Mouse (Mus musculus): ENCODE results near the gene Mcemp1. TPM values are rescaled to one million over a fixed set of nuclear protein-coding genes. Genes with fewer than 3 reads are reported as not detected.

Mcemp1 gene
- not detected in 2 replicates for polyA plus RNA-seq (2011; ENCODE audit: insufficient read length, low read depth, missing spikeins)

- Histone ChIP-seq H3K27ac (ENCODE audit: insufficient read depth, low read length) (no peak within 1 kb of the TSS), H3K4me3 (ENCODE audit: insufficient read depth, low read length) (no peak within 1 kb of the TSS), H3K4me1 (ENCODE audit: control insufficient read depth, insufficient read depth, low read length) (no peaks in the 10 kb centered on the region)
- TF ChIP-seq POLR2A (IDR thresholded peaks at IDR 0.05; ENCODE audit: low read depth, low read length), result no peak
- no peak for TF ChIP-seq CTCF (IDR thresholded peaks at IDR 0.05; ENCODE audit: borderline replicate concordance, insufficient read depth, low read length)
Measured at GRCm38 (mm10) chr8:3665507-3665906, at the start of gene Mcemp1. Mcemp1 (plus strand) TSS chr8:3665754.

- TF ChIP-seq POLR2A (IDR thresholded peaks at IDR 0.05; ENCODE audit: low read depth, low read length) (peak; percentile 50), CTCF (IDR thresholded peaks at IDR 0.05; ENCODE audit: borderline replicate concordance, insufficient read depth, low read length) (no peak)
- H3K27ac ChIP-seq (ENCODE audit: insufficient read depth, low read length), result no peak within 1 kb of the TSS
Measured at GRCm38 (mm10) chr8:3621199-3621970, 44.2 kb upstream of the Mcemp1 start, which contains the start of the genes Xab2 and Pet100. Xab2 (minus strand) TSS chr8:3621316. Pet100 (plus strand) TSS chr8:3621548.

GRCm38 (mm10) chr8:3622119-3622518 is 43.4 kb upstream of the Mcemp1 start:
- Histone ChIP-seq H3K4me1 (ENCODE audit: control insufficient read depth, insufficient read depth, low read length) (no peaks in the 10 kb centered on the region), H3K27ac (ENCODE audit: insufficient read depth, low read length) (no peak overlapping the region), H3K4me3 (ENCODE audit: insufficient read depth, low read length) (peak overlapping the region; percentile 89)
- TF ChIP-seq CTCF (IDR thresholded peaks at IDR 0.05; ENCODE audit: borderline replicate concordance, insufficient read depth, low read length) (no peak), POLR2A (IDR thresholded peaks at IDR 0.05; ENCODE audit: low read depth, low read length) (no peak)

More at GRCm38 (mm10) chr8:3621199-3621970, 44.2 kb upstream of the Mcemp1 start, which contains the start of the genes Xab2 and Pet100:
- Histone ChIP-seq H3K4me3 (ENCODE audit: insufficient read depth, low read length) (peak within 1 kb of the TSS; percentile 97), H3K4me1 (ENCODE audit: control insufficient read depth, insufficient read depth, low read length) (no peaks in the 10 kb centered on the region)

- no peak within 1 kb of the TSS for H3K4me3 ChIP-seq (ENCODE audit: insufficient read depth, low read length)
- H3K27ac ChIP-seq (ENCODE audit: insufficient read depth, low read length), result no peak within 1 kb of the TSS
- no peaks in the 10 kb centered on the region for H3K4me1 ChIP-seq (ENCODE audit: control insufficient read depth, insufficient read depth, low read length)
- TF ChIP-seq CTCF (IDR thresholded peaks at IDR 0.05; ENCODE audit: borderline replicate concordance, insufficient read depth, low read length) (no peak), POLR2A (IDR thresholded peaks at IDR 0.05; ENCODE audit: low read depth, low read length) (no peak)
Measured at GRCm38 (mm10) chr8:3625445-3625844, 40.1 kb upstream of the Mcemp1 start, which contains the start of gene Pcp2. Pcp2 (minus strand) TSS chr8:3625545.

- H3K4me1 ChIP-seq (ENCODE audit: control insufficient read depth, insufficient read depth, low read length), result no peaks in the 10 kb centered on the region
- no peak for TF ChIP-seq POLR2A (IDR thresholded peaks at IDR 0.05; ENCODE audit: low read depth, low read length)
- no peak for TF ChIP-seq CTCF (IDR thresholded peaks at IDR 0.05; ENCODE audit: borderline replicate concordance, insufficient read depth, low read length)
- no peak overlapping the region for H3K27ac ChIP-seq (ENCODE audit: insufficient read depth, low read length)
- H3K4me3 ChIP-seq (ENCODE audit: insufficient read depth, low read length), result no peak overlapping the region
Measured at GRCm38 (mm10) chr8:3626971-3627370, 38.6 kb upstream of the Mcemp1 start.

- no peak for TF ChIP-seq CTCF (IDR thresholded peaks at IDR 0.05; ENCODE audit: borderline replicate concordance, insufficient read depth, low read length)
- TF ChIP-seq POLR2A (IDR thresholded peaks at IDR 0.05; ENCODE audit: low read depth, low read length), result no peak
- H3K4me3 ChIP-seq (ENCODE audit: insufficient read depth, low read length), result no peak overlapping the region
- no peak overlapping the region for H3K27ac ChIP-seq (ENCODE audit: insufficient read depth, low read length)
- no peaks in the 10 kb centered on the region for H3K4me1 ChIP-seq (ENCODE audit: control insufficient read depth, insufficient read depth, low read length)
Measured at GRCm38 (mm10) chr8:3628014-3628413, 37.5 kb upstream of the Mcemp1 start.

DNA sequence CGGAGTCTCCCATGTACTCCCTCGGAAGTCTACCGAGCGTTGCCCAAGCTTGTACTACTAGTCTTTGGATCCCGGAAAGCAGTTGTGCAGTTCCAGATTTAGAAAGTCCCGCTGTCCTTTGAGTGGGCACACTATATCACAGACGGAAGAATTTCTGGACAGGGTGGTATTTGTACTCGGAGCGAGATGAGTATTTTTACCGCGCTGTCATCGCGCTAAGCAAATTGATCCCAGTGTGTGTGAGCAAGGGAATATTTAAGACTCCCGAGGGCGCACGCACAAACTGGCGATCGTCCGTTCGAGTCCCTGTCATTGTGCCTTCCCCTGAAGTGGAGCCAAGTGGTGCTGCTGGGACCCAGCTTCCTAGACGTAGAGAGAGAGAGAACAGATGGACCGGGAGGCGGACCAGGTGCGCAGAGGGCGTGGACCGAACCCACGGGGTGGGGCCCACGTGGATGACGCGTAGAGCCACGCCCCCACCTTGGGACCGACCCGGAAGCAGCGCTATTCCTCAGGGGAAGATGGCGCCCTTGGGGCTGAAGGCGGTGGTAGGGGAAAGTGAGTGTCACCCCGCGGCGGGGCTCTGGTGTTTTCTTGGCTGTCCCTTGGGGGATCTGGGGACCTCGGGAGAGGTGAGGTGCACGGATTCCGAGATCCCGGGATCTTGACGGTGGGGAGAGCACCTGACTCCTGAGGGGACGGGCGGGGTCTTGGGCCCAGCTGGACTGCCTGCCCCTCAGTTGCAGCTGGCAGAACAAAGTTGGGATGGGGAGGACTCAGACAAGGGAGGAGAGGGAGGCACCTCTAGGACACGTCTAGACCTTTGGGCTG is 34.7 kb upstream of the Mcemp1 start, which contains the start of gene Stxbp2:
Stxbp2 (plus strand) TSS at position 309 of the 831 bp plus-strand sequence.
- TF ChIP-seq POLR2A (IDR thresholded peaks at IDR 0.05; ENCODE audit: low read depth, low read length) (peak; percentile 54), CTCF (IDR thresholded peaks at IDR 0.05; ENCODE audit: borderline replicate concordance, insufficient read depth, low read length) (no peak)
- Histone ChIP-seq H3K27ac (ENCODE audit: insufficient read depth, low read length) (no peak within 1 kb of the TSS), H3K4me1 (ENCODE audit: control insufficient read depth, insufficient read depth, low read length) (no peaks in the 10 kb centered on the region), H3K4me3 (ENCODE audit: insufficient read depth, low read length) (peak within 1 kb of the TSS; percentile 58)

DNA sequence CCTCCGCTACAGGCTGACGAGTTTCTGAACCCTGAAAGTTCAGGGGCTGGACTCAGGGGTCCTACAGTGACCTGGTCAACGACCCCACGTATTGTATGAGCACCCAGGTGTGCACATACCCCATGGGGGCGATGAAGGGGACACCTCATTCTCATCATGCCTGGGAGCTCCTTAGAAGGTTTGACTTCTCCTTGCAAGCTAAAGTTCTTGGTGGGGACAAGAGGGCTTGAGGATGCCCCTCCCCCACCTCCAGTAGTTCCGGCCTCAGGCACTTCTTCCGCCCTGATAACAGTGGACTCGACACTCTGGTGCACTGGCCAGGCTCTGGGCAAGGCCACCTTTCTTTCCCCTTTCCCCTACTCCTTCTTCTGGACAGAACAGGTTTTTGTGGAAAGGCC is 34.1 kb upstream of the Mcemp1 start:
- no peaks in the 10 kb centered on the region for H3K4me1 ChIP-seq (ENCODE audit: control insufficient read depth, insufficient read depth, low read length)
- peak overlapping the region; percentile 58 for H3K4me3 ChIP-seq (ENCODE audit: insufficient read depth, low read length)
- TF ChIP-seq POLR2A (IDR thresholded peaks at IDR 0.05; ENCODE audit: low read depth, low read length) (no peak), CTCF (IDR thresholded peaks at IDR 0.05; ENCODE audit: borderline replicate concordance, insufficient read depth, low read length) (no peak)
- H3K27ac ChIP-seq (ENCODE audit: insufficient read depth, low read length), result no peak overlapping the region

GRCm38 (mm10) chr8:3645804-3646203 is 19.8 kb upstream of the Mcemp1 start:
- H3K4me3 ChIP-seq (ENCODE audit: insufficient read depth, low read length), result no peak overlapping the region
- TF ChIP-seq POLR2A (IDR thresholded peaks at IDR 0.05; ENCODE audit: low read depth, low read length) (no peak), CTCF (IDR thresholded peaks at IDR 0.05; ENCODE audit: borderline replicate concordance, insufficient read depth, low read length) (no peak)
- H3K4me1 ChIP-seq (ENCODE audit: control insufficient read depth, insufficient read depth, low read length), result peaks cover 2% of the 10 kb centered on the region; the same call in 1 of the 2 replicates
- H3K27ac ChIP-seq (ENCODE audit: insufficient read depth, low read length), result no peak overlapping the region

Data from embryonic fibroblast, embryonic 13.5 days (primary cell).